Mouse (Mus musculus): ENCODE measurements around the gene Plekhs1.
"Not testable (repeated sequence)": the region's sequence is repeated elsewhere in the genome, so short reads cannot be mapped to it uniquely, and the experiment has no call there.

Plekhs1 gene

DNA sequence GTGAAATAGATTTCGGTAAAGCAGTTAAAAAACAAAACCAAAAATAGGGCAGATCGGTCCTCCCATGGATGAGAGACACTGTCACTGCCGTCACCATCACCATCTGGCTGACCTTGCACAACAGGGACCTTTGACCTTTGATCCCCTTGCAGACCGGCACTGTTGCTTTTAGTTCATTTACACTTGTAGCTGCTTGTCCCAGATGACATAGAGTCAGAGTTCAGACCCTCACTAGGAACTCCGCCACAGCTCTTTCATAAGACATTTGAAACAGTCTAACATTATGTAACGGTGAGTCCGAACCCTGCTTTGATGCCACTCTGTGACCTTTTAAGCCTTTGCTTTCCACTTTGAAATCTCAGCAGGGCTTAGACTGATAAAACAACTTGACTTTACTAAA lies 58.0 kb downstream of the Plekhs1 start:
- DNase-seq (ENCODE audit: low spot score in 2 of 2) = not testable (repeated sequence)

DNA sequence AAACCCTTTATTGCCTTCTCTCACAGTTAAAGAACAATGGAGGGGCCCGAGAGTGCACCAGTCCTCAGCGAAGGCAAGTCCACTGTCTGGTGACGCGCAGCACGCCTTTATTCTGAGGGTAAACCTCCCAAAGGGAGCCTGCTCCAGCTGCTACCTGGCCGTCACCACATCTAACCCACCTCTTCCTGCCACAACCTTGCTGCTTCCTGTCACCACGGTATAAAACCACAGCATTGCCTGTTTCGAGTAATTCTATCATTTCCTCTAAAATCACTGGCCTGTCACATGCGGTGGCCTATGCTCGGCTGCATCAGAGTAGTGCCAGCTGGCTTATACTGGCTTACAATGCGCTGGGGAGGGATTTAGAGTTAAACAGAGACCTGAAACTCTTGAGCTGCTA lies 69.1 kb downstream of the Plekhs1 start:
- not testable (repeated sequence) for DNase-seq (ENCODE audit: low spot score in 2 of 2)

DNA sequence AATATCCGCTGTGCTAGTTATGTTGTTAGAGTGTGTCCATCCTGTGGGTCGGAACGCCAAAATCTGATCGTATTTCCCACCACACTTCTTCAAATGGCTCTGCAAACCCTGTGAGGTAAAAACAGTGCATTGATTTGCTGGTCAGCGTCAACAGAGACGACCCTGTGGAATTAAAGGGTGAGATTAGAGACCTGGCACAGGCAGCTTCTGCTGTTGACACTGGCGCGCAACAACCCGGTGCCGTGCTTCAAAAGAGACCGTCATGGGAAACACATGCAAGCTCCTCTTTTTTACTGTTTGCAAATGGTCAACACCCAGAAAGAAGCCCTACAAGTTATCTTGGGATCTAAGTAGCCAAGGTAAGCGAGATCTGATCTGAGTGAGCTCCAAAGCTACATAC lies 69.8 kb downstream of the Plekhs1 start:
- DNase-seq (ENCODE audit: low spot score in 2 of 2) = no peak

DNA sequence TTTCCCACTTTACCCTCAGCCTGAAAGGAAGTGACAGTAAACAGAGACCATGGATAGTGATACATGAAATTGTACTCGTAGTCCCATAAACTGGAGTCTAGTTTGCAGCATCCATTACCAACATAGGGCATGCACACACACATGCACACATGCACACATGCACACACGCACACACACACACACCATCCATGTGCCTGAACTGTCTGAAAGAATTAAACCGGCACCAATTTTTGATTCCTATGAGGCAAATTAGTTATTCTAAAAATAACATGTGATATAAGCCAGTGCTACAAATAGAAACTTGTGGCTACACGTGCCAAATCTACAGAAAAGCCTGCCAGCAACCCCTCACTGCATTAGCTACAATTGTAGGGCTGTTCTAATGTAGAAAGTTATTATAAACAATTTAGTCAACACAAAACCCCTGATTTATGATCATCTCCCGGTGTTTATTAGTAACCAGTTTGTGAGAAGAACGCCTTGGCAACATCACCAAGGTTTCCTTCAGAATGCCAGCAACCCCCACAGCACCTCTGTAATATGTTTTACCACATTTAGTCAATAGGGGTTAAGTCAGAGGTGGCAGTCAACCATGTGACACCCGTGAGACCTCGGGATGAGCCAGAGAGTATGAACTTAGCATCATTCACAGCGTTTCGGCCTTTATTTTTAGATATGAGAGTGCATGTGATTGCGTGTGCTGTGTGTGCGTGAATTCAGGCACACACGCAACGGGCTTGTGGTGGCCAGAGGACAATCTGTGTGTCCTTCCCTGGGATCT lies 72.0 kb downstream of the Plekhs1 start:
- DNase-seq (ENCODE audit: low spot score in 2 of 2) = no peak

DNA sequence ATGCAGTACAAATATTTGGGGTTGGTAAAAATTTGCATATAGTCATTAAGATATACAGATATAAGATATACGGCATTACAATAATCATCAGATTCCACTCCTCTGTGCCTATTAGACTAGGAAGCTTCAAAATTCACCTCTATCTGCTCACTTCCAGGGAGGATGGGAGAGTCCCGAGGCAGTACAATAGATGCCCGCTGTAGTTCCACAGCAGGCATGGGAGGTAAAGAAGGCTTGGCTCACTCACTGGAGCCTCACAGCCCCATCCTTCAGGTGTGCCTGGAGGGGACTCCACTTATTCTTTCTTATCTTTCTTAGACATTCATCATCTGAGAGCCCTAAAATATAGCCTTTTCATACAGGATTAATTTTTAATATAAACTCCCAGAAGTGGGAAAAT lies 72.9 kb downstream of the Plekhs1 start:
- no peak for DNase-seq (ENCODE audit: low spot score in 2 of 2)

DNA sequence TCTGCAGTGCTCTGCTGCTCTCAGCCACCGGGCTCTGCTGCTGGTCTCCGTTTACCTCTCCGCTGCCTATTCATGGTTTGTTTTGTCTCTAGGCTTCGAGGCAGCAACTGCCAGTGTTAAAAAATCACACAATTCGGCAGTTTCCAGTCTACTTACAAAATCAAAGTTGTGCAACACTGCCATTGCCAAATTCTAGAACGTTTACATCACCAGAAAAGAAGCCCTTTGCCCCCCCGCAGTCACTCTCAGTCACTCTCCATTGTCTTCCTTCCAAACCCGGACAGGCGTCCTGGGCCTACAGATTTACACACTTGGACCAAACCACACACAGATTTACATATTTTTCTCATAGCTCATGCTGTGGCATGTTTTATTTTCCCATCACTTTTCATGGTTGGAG lies 73.6 kb downstream of the Plekhs1 start:
- no peak for DNase-seq (ENCODE audit: low spot score in 2 of 2)

DNA sequence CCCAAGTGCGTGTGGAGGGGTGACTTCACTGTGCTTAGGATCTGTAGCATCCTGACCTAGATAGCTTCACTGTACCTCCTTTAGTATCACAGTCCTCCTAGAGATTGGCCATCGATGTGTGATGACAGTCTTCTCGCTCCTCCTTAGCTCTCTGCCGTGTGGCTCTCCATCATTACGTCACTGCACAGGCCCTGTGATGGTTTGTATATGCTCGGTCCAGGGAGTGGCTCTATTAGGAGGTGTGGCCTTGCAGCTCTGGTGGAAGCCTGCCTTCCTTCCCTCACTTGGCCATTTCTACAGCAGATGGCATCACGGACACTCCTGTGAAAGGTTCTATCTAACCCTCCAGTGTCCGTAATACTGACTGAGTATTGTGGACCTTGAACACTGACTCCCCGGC lies 74.3 kb downstream of the Plekhs1 start:
- DNase-seq (ENCODE audit: low spot score in 2 of 2) = no peak

All from natural killer cell, adult 2 months (primary cell).